Mouse (Mus musculus): ENCODE data around the gene Adh1. TPM values are rescaled to one million over a fixed set of nuclear protein-coding genes. Genes with fewer than 3 reads are reported as not detected.

Gene Adh1
- 1,171 and 1,249 TPM in 2 replicates for polyA plus RNA-seq (2015; fragmentation: Nextera tagmentation; extraction: Ambion mirVana)

DNA sequence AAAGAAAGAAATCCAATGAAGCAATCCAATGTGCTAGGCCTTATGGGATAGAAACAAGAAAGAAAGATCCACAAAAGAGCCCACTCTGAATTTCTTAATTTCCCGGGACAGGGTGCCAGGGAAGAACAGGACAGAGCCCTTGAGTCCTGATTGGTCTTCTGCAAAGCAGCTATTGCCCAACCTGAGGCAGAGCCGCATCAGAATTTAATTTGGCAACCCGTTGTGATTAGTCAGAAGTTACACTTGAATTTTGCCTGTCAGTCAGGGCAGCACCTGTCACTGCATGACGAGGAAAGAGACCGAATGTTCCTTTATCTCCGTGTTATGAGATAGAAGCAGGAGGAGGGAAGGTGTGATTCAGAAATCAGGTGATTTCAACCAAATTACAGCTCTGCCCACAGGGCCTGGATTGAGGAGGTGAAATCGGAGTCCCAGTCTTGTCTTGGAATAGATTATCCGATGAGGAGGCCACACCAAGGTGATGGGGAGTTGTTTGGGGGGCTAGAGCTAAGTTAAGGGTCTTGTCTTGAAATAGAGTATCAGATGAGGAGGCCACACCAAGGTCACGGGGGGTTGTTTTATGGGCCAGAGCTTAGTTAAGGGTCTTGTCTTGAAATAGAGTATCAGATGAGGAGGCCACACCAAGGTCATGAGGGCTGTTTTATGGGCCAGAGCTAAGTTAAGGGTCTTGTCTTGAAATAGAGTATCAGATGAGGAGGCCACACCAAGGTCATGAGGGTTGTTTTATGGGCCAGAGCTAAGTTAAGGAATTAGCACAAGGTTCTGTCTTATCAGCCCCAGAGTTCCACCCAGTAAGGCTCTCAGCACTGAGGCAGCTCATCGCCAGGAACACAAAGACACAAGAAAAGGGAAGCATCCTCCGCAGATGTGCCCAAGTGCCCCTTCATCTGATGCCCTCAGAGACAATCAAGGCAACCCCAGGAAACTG, at the start of gene Adh1:
Gene Adh1 (plus strand): TSS at position 271 of the 949 bp plus-strand sequence.
- Histone ChIP-seq H3K9ac (no peak within 1 kb of the TSS), H3K9me3 (no peaks in the 10 kb centered on the region), H3K27ac (no peak within 1 kb of the TSS; the same call in 1 of the 2 replicates), H3K4me2 (no peak within 1 kb of the TSS), H3K27me3 (no peaks in the 10 kb centered on the region), H3K4me3 (no peak within 1 kb of the TSS), H3K36me3 (no peaks in the 10 kb centered on the region), H3K4me1 (peaks cover 24% of the 10 kb centered on the region)
- WGBS, result 90% methylated on average over 11 of the region's 11 CpGs
- ATAC-seq (ENCODE audit: borderline replicate concordance, extremely low read depth, low FRiP score, low TSS enrichment), result no peak

GRCm38 (mm10) chr3:138212431-138212951, 48.3 kb upstream of the Adh1 start:
- H3K27ac ChIP-seq, result no peak overlapping the region
- no peak overlapping the region for H3K4me3 ChIP-seq
- no peak for ATAC-seq (ENCODE audit: borderline replicate concordance, extremely low read depth, low FRiP score, low TSS enrichment)
- H3K36me3 ChIP-seq, result no peaks in the 10 kb centered on the region
- no peaks in the 10 kb centered on the region for H3K9me3 ChIP-seq
- no peaks in the 10 kb centered on the region for H3K27me3 ChIP-seq
- H3K4me2 ChIP-seq, result no peak overlapping the region
- 90% methylated on average over 4 of the region's 4 CpGs for WGBS
- peaks cover 5% of the 10 kb centered on the region; the same call in 1 of the 2 replicates for H3K4me1 ChIP-seq
- no peak overlapping the region for H3K9ac ChIP-seq

GRCm38 (mm10) chr3:138215395-138215989, 45.3 kb upstream of the Adh1 start:
- ATAC-seq (ENCODE audit: borderline replicate concordance, extremely low read depth, low FRiP score, low TSS enrichment), result peak; percentile 11; the same call in 1 of the 2 replicates
- H3K36me3 ChIP-seq, result no peaks in the 10 kb centered on the region
- WGBS, result 48% methylated on average over 11 of the region's 11 CpGs

GRCm38 (mm10) chr3:138216091-138216490, 44.7 kb upstream of the Adh1 start:
- no peak overlapping the region for H3K4me3 ChIP-seq
- no peaks in the 10 kb centered on the region for H3K27me3 ChIP-seq
- 77% methylated on average over 8 of the region's 8 CpGs for WGBS
- H3K9me3 ChIP-seq, result no peaks in the 10 kb centered on the region
- no peak overlapping the region for H3K9ac ChIP-seq
- peaks cover 5% of the 10 kb centered on the region; the same call in 1 of the 2 replicates for H3K4me1 ChIP-seq
- H3K36me3 ChIP-seq, result no peaks in the 10 kb centered on the region
- H3K4me2 ChIP-seq, result no peak overlapping the region
- no peak overlapping the region for H3K27ac ChIP-seq
- no peak for ATAC-seq (ENCODE audit: borderline replicate concordance, extremely low read depth, low FRiP score, low TSS enrichment)

More at GRCm38 (mm10) chr3:138215395-138215989, 45.3 kb upstream of the Adh1 start:
- Histone ChIP-seq H3K27me3 (no peaks in the 10 kb centered on the region), H3K9ac (no peak overlapping the region), H3K4me1 (peaks cover 5% of the 10 kb centered on the region; the same call in 1 of the 2 replicates), H3K4me2 (no peak overlapping the region), H3K27ac (no peak overlapping the region), H3K9me3 (no peaks in the 10 kb centered on the region), H3K4me3 (no peak overlapping the region)

- Histone ChIP-seq H3K9ac (no peak within 1 kb of the TSS), H3K27me3 (no peaks in the 10 kb centered on the region), H3K27ac (no peak within 1 kb of the TSS), H3K4me3 (no peak within 1 kb of the TSS), H3K4me2 (no peak within 1 kb of the TSS), H3K9me3 (no peaks in the 10 kb centered on the region), H3K4me1 (peaks cover 5% of the 10 kb centered on the region; the same call in 1 of the 2 replicates), H3K36me3 (no peaks in the 10 kb centered on the region)
- ATAC-seq (ENCODE audit: borderline replicate concordance, extremely low read depth, low FRiP score, low TSS enrichment), result no peak
- WGBS, result 71% methylated on average over 10 of the region's 10 CpGs
Observed at GRCm38 (mm10) chr3:138217631-138218264, 43.0 kb upstream of the Adh1 start, which contains the start of gene Adh7. TSS of gene Adh7 (plus strand) at chr3:138217760.

- H3K27ac ChIP-seq, result no peak overlapping the region
- no peaks in the 10 kb centered on the region for H3K27me3 ChIP-seq
- no peak for ATAC-seq (ENCODE audit: borderline replicate concordance, extremely low read depth, low FRiP score, low TSS enrichment)
- no peaks in the 10 kb centered on the region; the same call in 1 of the 2 replicates for H3K4me1 ChIP-seq
- no peak overlapping the region for H3K4me2 ChIP-seq
- H3K9me3 ChIP-seq, result no peaks in the 10 kb centered on the region
- H3K9ac ChIP-seq, result no peak overlapping the region
- no peak overlapping the region for H3K4me3 ChIP-seq
- H3K36me3 ChIP-seq, result no peaks in the 10 kb centered on the region
- 85% methylated on average over 11 of the region's 11 CpGs for WGBS
Observed at GRCm38 (mm10) chr3:138221116-138221515, 39.7 kb upstream of the Adh1 start.

GRCm38 (mm10) chr3:138222511-138222910, 38.3 kb upstream of the Adh1 start:
- H3K4me3 ChIP-seq, result no peak overlapping the region
- no peak overlapping the region for H3K4me2 ChIP-seq
- no peak for ATAC-seq (ENCODE audit: borderline replicate concordance, extremely low read depth, low FRiP score, low TSS enrichment)
- no peaks in the 10 kb centered on the region for H3K9me3 ChIP-seq
- no peaks in the 10 kb centered on the region; the same call in 1 of the 2 replicates for H3K4me1 ChIP-seq
- no peaks in the 10 kb centered on the region for H3K27me3 ChIP-seq
- H3K9ac ChIP-seq, result no peak overlapping the region
- H3K27ac ChIP-seq, result no peak overlapping the region
- no peaks in the 10 kb centered on the region for H3K36me3 ChIP-seq
- 63% methylated on average over 4 of the region's 4 CpGs for WGBS

DNA sequence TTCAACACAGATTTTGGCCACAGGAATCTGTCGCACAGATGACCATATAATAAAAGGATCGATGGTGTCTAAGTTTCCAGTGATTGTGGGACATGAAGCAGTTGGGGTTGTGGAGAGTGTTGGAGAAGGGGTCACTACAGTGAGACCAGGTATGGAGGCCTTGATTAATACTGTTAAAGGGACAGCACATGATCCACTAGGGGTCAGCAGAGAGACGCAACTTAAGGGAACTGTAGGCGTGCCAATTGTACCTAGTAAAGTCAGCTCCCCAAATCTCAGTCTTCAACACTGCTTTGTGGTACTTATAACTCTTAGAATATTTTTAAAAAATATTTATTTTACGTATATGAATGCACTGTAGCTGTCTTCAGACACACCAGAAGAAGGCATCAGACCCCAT, 37.8 kb upstream of the Adh1 start:
- WGBS, result 60% methylated on average over 5 of the region's 5 CpGs
- Histone ChIP-seq H3K4me3 (no peak overlapping the region), H3K4me2 (no peak overlapping the region), H3K9ac (no peak overlapping the region), H3K27ac (no peak overlapping the region), H3K9me3 (no peaks in the 10 kb centered on the region), H3K36me3 (no peaks in the 10 kb centered on the region), H3K27me3 (no peaks in the 10 kb centered on the region), H3K4me1 (no peaks in the 10 kb centered on the region; the same call in 1 of the 2 replicates)
- peak; percentile 67; the same call in 1 of the 2 replicates for ATAC-seq (ENCODE audit: borderline replicate concordance, extremely low read depth, low FRiP score, low TSS enrichment)

DNA sequence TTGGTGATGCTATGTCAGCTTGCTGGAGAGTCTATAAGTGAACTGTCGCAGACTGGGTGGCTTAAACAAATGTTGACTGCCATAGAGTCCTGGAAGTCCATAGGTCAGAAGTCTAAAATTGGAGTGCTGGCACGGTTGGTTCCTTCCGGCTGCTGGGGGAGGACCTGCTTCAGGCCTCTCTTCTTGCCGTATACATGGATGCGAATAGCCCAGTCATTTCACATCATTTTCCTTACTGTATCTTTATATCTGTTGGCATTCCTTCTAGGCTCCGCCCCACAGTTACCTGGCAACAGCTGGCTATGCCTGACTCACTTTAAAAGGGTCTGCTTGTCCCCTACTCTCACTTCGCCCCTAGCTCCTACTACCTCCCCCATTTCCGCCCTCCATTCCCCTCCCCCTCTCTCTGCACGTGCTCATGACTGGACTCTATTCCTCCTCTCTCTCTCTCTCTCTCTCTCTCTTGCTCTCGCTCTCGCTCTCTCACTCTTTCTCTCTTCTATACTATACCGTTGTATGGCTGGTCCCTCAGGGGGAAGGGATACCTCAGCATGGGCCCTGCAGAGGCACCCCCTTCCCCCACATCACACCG, 36.3 kb upstream of the Adh1 start:
- H3K4me2 ChIP-seq, result no peak overlapping the region
- ATAC-seq (ENCODE audit: borderline replicate concordance, extremely low read depth, low FRiP score, low TSS enrichment), result no peak
- H3K27me3 ChIP-seq, result no peaks in the 10 kb centered on the region
- no peaks in the 10 kb centered on the region for H3K9me3 ChIP-seq
- no peak overlapping the region for H3K9ac ChIP-seq
- H3K27ac ChIP-seq, result no peak overlapping the region
- WGBS, result 78% methylated on average over 13 of the region's 13 CpGs
- no peak overlapping the region for H3K4me3 ChIP-seq
- H3K4me1 ChIP-seq, result no peaks in the 10 kb centered on the region; the same call in 1 of the 2 replicates
- H3K36me3 ChIP-seq, result no peaks in the 10 kb centered on the region

- Histone ChIP-seq H3K4me1 (no peaks in the 10 kb centered on the region; the same call in 1 of the 2 replicates), H3K36me3 (no peaks in the 10 kb centered on the region), H3K9me3 (no peaks in the 10 kb centered on the region), H3K4me2 (no peak overlapping the region), H3K4me3 (no peak overlapping the region), H3K27me3 (no peaks in the 10 kb centered on the region), H3K9ac (no peak overlapping the region), H3K27ac (no peak overlapping the region; the same call in 1 of the 2 replicates)
- 78% methylated on average over 7 of the region's 7 CpGs for WGBS
- no peak for ATAC-seq (ENCODE audit: borderline replicate concordance, extremely low read depth, low FRiP score, low TSS enrichment)
Observed at GRCm38 (mm10) chr3:138225331-138225730, 35.5 kb upstream of the Adh1 start.

GRCm38 (mm10) chr3:138225853-138226252, 34.9 kb upstream of the Adh1 start:
- no peak overlapping the region for H3K4me2 ChIP-seq
- H3K4me3 ChIP-seq, result no peak overlapping the region
- H3K27ac ChIP-seq, result no peak overlapping the region
- H3K27me3 ChIP-seq, result no peaks in the 10 kb centered on the region
- no peak overlapping the region for H3K9ac ChIP-seq
- 34% methylated on average over 7 of the region's 7 CpGs for WGBS
- 0 out of 2 replicates have a peak, but pooled peaks have one; percentile 33 for ATAC-seq (ENCODE audit: borderline replicate concordance, extremely low read depth, low FRiP score, low TSS enrichment)
- no peaks in the 10 kb centered on the region for H3K36me3 ChIP-seq
- no peaks in the 10 kb centered on the region; the same call in 1 of the 2 replicates for H3K4me1 ChIP-seq
- no peaks in the 10 kb centered on the region for H3K9me3 ChIP-seq

Measured in lung, embryonic 15.5 days (tissue).